Mouse (Mus musculus) intestine, embryonic 14.5 days (tissue): ENCODE results near the gene Zfp980. TPM values are rescaled to one million over a fixed set of nuclear protein-coding genes. Genes with fewer than 3 reads are reported as not detected.
A peak's percentile ranks its signal among the peaks of the same experiment; 100 is the strongest.
"Not testable (repeated sequence)": the region's sequence is repeated elsewhere in the genome, so short reads cannot be mapped to it uniquely, and the experiment has no call there.

Experiments
- ATAC-seq: fragments of 200-750 bp; cut with Nextera tagmentation; replicated peaks from 2 replicates; pipeline ENCODE4 v1.8.0; 2017; ENCODE audit warnings: low read depth, moderate number of reproducible peaks, moderate TSS enrichment, moderate library complexity; ENCODE audit not compliant: low FRiP score, low TSS enrichment
- DNase-seq: peaks from one replicate; pipeline ENCODE4 v3.0.0-alpha.2; 2018; ENCODE audit warnings: low spot score
- H3K27ac ChIP-seq: fragments of 300-500 bp; sonication (generic); 2 replicates; pipeline ENCODE4 v1.5.1; 2014; ENCODE audit warnings: low read depth, mild to moderate bottlenecking, control low read depth
- H3K27me3 ChIP-seq: fragments of 300-500 bp; sonication (generic); replicated peaks from 2 replicates; pipeline ENCODE4 v1.6.1; 2014; ENCODE audit warnings: low read length, control low read depth; ENCODE audit not compliant: control insufficient read depth, insufficient read depth
- H3K36me3 ChIP-seq: fragments of 300-500 bp; sonication (generic); 2 replicates; pipeline ENCODE4 v1.6.1; 2014; ENCODE audit warnings: low read length, control low read depth; ENCODE audit not compliant: control insufficient read depth, insufficient read depth
- H3K4me1 ChIP-seq: fragments of 300-500 bp; sonication (generic); replicated peaks from 2 replicates; pipeline ENCODE4 v1.6.1; 2014; ENCODE audit warnings: low read length, control low read depth, mixed read lengths; ENCODE audit not compliant: control insufficient read depth, insufficient read depth
- H3K4me2 ChIP-seq: fragments of 300-500 bp; sonication (generic); 2 replicates; pipeline ENCODE4 v1.6.1; 2014; ENCODE audit warnings: low read length
- H3K4me3 ChIP-seq: fragments of 300-500 bp; sonication (generic); 2 replicates; pipeline ENCODE4 v1.5.1; 2014; ENCODE audit warnings: low read depth, low read length, control low read depth, mixed read lengths
- H3K9ac ChIP-seq: fragments of 300-500 bp; sonication (generic); 2 replicates; pipeline ENCODE4 v1.6.1; 2014; ENCODE audit warnings: mild to moderate bottlenecking, low read length
- H3K9me3 ChIP-seq: fragments of 300-500 bp; sonication (generic); 2 replicates; pipeline ENCODE4 v1.6.1; 2016; ENCODE audit warnings: low read length, control low read depth; ENCODE audit not compliant: control insufficient read depth
- WGBS: fragments of 180-500 bp; shearing (Covaris S2); extraction: QIAGEN DNeasy Blood & Tissue Kit; methylation state at CpG from one replicate; pipeline ENCODE4 v1.1.7; 2014; 5-methylcytosine and 5-hydroxymethylcytosine counted together
- polyA plus RNA-seq: library from polyadenylated mRNA; unstranded; fragments of >200 nt; fragmentation: Nextera tagmentation; extraction: Ambion mirVana; gene quantifications from 2 replicates; pipeline ENCODE4 v1.2.1, GENCODE M21; 2014

Zfp980 gene
- not detected in 2 replicates for polyA plus RNA-seq

- H3K4me2 ChIP-seq, H3K27me3 ChIP-seq, ATAC-seq, H3K9me3 ChIP-seq, DNase-seq, H3K36me3 ChIP-seq, H3K4me1 ChIP-seq, H3K4me3 ChIP-seq, H3K9ac ChIP-seq, H3K27ac ChIP-seq: not testable (repeated sequence)
- WGBS, result 75% methylated on average over 3 of the region's 3 CpGs
Measured at GRCm38 (mm10) chr4:145670385-145670784, at the start of gene Zfp980. Zfp980 (plus strand) TSS chr4:145670685.

GRCm38 (mm10) chr4:145640416-145641185 is 29.9 kb upstream of the Zfp980 start:
- H3K36me3 ChIP-seq, H3K9me3 ChIP-seq, ATAC-seq, H3K4me3 ChIP-seq, H3K27ac ChIP-seq, H3K27me3 ChIP-seq, H3K9ac ChIP-seq, H3K4me1 ChIP-seq: not testable (repeated sequence)
- 0 out of 2 replicates have a peak overlapping the region, but pooled peaks have one; percentile 18 for H3K4me2 ChIP-seq
- 24% methylated on average over 72 of the region's 83 CpGs for WGBS
- DNase-seq, result peak; percentile 51

GRCm38 (mm10) chr4:145674286-145674780 is 3.8 kb downstream of the Zfp980 start:
- DNase-seq, H3K27ac ChIP-seq, H3K4me2 ChIP-seq, ATAC-seq, H3K36me3 ChIP-seq, H3K9ac ChIP-seq, H3K27me3 ChIP-seq, H3K4me3 ChIP-seq, H3K4me1 ChIP-seq, H3K9me3 ChIP-seq: not testable (repeated sequence)
- WGBS, result 79% methylated on average over 2 of the region's 2 CpGs

GRCm38 (mm10) chr4:145680217-145680616 is 9.7 kb downstream of the Zfp980 start:
- H3K4me3 ChIP-seq, H3K4me2 ChIP-seq, ATAC-seq, H3K9me3 ChIP-seq, H3K9ac ChIP-seq, H3K36me3 ChIP-seq, H3K27me3 ChIP-seq, DNase-seq, H3K4me1 ChIP-seq, H3K27ac ChIP-seq: not testable (repeated sequence)
- WGBS, result 84% methylated on average over 3 of the region's 3 CpGs

- not testable (repeated sequence) for H3K27ac ChIP-seq, H3K9me3 ChIP-seq, H3K4me1 ChIP-seq, H3K4me3 ChIP-seq, H3K36me3 ChIP-seq, DNase-seq, H3K9ac ChIP-seq, H3K27me3 ChIP-seq, H3K4me2 ChIP-seq, ATAC-seq
- 23% methylated on average over 1 of the region's 1 CpGs for WGBS
Measured at GRCm38 (mm10) chr4:145680672-145681387, 10.3 kb downstream of the Zfp980 start.

- H3K4me2 ChIP-seq, result not testable (repeated sequence)
Measured at GRCm38 (mm10) chr4:145682021-145682420, 11.5 kb downstream of the Zfp980 start.

GRCm38 (mm10) chr4:145683024-145683766 is 12.7 kb downstream of the Zfp980 start:
- H3K9me3 ChIP-seq, H3K9ac ChIP-seq, H3K4me1 ChIP-seq, H3K4me3 ChIP-seq, H3K27ac ChIP-seq, H3K36me3 ChIP-seq, DNase-seq, ATAC-seq, H3K27me3 ChIP-seq, H3K4me2 ChIP-seq: not testable (repeated sequence)
- 83% methylated on average over 3 of the region's 3 CpGs for WGBS

More at GRCm38 (mm10) chr4:145682021-145682420, 11.5 kb downstream of the Zfp980 start:
- WGBS, result 83% methylated on average over 7 of the region's 11 CpGs
- not testable (repeated sequence) for H3K27me3 ChIP-seq, H3K27ac ChIP-seq, DNase-seq, H3K4me3 ChIP-seq, H3K9ac ChIP-seq, ATAC-seq, H3K9me3 ChIP-seq, H3K4me1 ChIP-seq, H3K36me3 ChIP-seq

- not testable (repeated sequence) for H3K36me3 ChIP-seq, H3K9me3 ChIP-seq, ATAC-seq, H3K27me3 ChIP-seq, H3K9ac ChIP-seq, H3K4me1 ChIP-seq, H3K4me3 ChIP-seq, DNase-seq, H3K4me2 ChIP-seq, H3K27ac ChIP-seq
- 42% methylated on average over 1 of the region's 2 CpGs for WGBS
Measured at GRCm38 (mm10) chr4:145686061-145686460, 15.6 kb downstream of the Zfp980 start.
